Mouse (Mus musculus) kidney, postnatal 10 days (tissue): ENCODE results near the gene Tfe3.
A peak's percentile ranks its signal among the peaks of the same experiment; 100 is the strongest.
"Not testable (repeated sequence)": the region's sequence is repeated elsewhere in the genome, so short reads cannot be mapped to it uniquely, and the experiment has no call there.

Source experiments
- DNase-seq: peaks from one replicate; pipeline ENCODE4 v3.0.0; 2021; ENCODE audit warnings: mixed read lengths

The Tfe3 gene

GRCm38 (mm10) chrX:7762137-7762920 is at the start of gene Tfe3:
Gene Tfe3 (plus strand): TSS chrX:7762560.
- DNase-seq, result peak; percentile 95

- DNase-seq, result not testable (repeated sequence)
Measured at GRCm38 (mm10) chrX:7713764-7714134, 48.6 kb upstream of the Tfe3 start.

- DNase-seq, result peak; percentile 94
Measured at GRCm38 (mm10) chrX:7714135-7714899, 48.0 kb upstream of the Tfe3 start, which contains the start of gene Wdr45. Gene Wdr45 (plus strand): TSS chrX:7714333.

- not testable (repeated sequence) for DNase-seq
Measured at GRCm38 (mm10) chrX:7716058-7716457, 46.3 kb upstream of the Tfe3 start.

GRCm38 (mm10) chrX:7721514-7722281 is 40.7 kb upstream of the Tfe3 start, which contains the start of gene Gm45208:
Gene Gm45208 (plus strand): TSS chrX:7722245.
- DNase-seq, result peak; percentile 72

- DNase-seq, result no peak
Measured at GRCm38 (mm10) chrX:7722282-7722611, 40.1 kb upstream of the Tfe3 start.

GRCm38 (mm10) chrX:7722691-7723090 is 39.7 kb upstream of the Tfe3 start:
- no peak for DNase-seq

GRCm38 (mm10) chrX:7724135-7724534 is 38.2 kb upstream of the Tfe3 start:
- DNase-seq, result no peak

- no peak for DNase-seq
Measured at GRCm38 (mm10) chrX:7725841-7726240, 36.5 kb upstream of the Tfe3 start.

GRCm38 (mm10) chrX:7727176-7727575 is 35.2 kb upstream of the Tfe3 start:
- DNase-seq, result no peak

GRCm38 (mm10) chrX:7728215-7728921 is 34.0 kb upstream of the Tfe3 start, which contains the start of gene Praf2:
Gene Praf2 (plus strand): TSS chrX:7728439.
- DNase-seq, result peak; percentile 83

GRCm38 (mm10) chrX:7728922-7729265 is 33.5 kb upstream of the Tfe3 start:
- no peak for DNase-seq

- DNase-seq, result peak; percentile 85
Measured at GRCm38 (mm10) chrX:7733571-7734156, 28.7 kb upstream of the Tfe3 start.

- peak; percentile 84 for DNase-seq
Measured at GRCm38 (mm10) chrX:7739336-7740081, 22.9 kb upstream of the Tfe3 start.

- DNase-seq, result peak; percentile 38
Measured at GRCm38 (mm10) chrX:7740082-7740819, 22.1 kb upstream of the Tfe3 start.

GRCm38 (mm10) chrX:7741103-7741502 is 21.3 kb upstream of the Tfe3 start:
- no peak for DNase-seq

GRCm38 (mm10) chrX:7743470-7743869 is 18.9 kb upstream of the Tfe3 start:
- DNase-seq, result no peak

GRCm38 (mm10) chrX:7744940-7745339 is 17.4 kb upstream of the Tfe3 start:
- DNase-seq, result no peak

GRCm38 (mm10) chrX:7745429-7745828 is 16.9 kb upstream of the Tfe3 start:
- DNase-seq, result no peak

- DNase-seq, result peak; percentile 88
Measured at GRCm38 (mm10) chrX:7750432-7751116, 11.8 kb upstream of the Tfe3 start, which contains the start of gene Ccdc120. Gene Ccdc120 (minus strand): TSS chrX:7750905.
